Mouse (Mus musculus) spleen, postnatal 14 days (tissue): ENCODE results near the gene Pnma1.

ENCODE experiments used
- DNase-seq, 2 experiments: peaks; one replicate each; pipeline ENCODE4 v3.0.0; 2021 to 2022; ENCODE audit warnings: low spot score in 2 of 2

The Pnma1 gene

DNA sequence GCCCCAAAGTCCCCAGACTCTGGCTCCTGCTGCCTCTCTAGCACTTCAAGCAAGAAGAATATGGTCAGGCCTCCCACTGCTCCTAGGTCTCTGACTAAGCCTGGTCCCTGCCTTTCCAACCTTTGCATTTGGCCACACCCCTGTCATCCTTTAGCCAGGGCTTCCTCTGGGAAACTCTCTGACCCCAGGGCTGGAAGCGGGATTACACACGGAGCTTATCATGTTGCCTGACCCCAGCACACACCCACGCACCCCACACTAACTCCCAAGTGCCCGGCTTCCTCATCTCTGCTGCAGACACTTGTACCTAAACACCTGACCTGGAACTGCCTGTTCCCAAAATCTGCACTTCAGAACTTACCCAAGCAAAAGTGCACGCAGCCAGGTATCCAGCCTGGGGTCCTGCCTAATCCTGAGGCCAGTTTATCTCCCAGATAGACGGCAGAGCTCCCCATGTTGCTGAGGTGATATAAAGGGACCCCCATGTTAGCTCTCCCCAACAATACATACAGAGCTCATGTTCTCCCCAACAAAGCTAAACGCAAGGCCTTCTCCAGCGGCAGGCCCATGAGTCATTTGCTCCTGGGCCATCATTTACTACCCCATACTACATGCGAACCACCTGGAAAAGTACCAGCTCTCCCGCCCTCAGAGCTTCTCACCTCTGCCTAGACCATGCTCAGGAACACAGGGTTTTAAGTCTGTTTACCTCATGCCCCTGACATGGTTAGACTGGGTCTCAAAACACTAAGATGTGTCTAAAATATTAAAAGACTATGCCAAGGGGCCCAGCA is 30.6 kb upstream of the Pnma1 start:
- DNase-seq: no peak

DNA sequence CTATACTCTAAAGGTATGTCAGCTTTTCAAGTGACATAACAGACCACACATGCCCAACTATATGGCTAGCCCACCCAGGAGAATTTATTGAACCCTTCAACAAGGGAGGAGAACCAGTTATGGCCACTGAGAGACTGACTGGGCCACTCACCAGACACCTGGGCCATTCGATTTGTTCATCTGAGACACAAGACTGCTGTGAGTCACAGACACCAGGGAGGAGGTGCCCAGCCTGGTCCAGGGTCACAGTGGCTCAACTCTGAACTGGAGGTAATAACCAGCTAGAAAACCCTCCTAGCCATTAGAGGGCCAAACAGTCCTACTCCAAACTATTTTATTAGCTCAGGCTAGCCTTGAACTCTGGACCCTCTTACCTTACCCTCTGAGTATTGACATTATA is 29.8 kb upstream of the Pnma1 start:
- no peak for DNase-seq

DNA sequence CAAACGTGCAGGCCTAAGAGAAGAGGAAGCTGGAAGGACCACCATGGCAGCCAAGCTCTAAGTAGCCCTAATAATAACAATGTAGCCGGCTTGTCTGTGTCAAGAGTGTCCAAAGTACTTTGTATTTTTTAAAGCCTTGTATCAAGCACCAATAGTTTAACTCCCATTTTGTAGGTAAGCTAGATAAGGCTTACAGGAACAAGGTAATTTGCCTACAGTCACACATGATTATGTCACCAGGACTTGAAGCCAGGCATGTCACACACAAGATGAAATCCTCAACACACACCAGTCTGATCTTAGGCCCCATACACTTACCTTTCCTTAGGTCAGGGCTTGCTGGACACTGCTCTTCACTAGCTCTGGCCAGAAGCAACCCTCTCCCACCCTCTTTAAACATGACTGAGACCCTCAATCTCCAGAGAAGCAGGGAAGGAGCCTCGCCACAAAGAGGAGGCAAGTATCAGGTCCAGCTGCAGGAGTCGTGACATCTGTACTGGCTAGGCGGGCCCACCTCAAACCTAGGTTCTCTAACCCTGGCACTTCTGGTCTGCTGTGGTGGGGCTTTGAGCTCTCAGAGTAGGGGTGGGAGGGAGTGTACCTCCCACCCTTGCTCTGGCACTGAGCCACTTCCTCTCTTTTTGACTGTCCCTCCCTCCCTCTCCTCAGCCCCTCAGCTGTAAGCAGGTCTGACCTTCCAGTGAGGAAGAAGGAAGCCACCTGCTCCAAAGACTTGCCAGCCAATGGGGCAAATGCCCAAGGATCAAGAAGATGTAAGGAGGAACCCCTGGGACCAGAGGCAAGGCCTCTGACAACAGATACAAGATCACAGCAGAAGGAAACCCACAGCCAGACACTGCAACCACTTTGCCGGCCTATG is 28.8 kb upstream of the Pnma1 start:
- DNase-seq: no peak

DNA sequence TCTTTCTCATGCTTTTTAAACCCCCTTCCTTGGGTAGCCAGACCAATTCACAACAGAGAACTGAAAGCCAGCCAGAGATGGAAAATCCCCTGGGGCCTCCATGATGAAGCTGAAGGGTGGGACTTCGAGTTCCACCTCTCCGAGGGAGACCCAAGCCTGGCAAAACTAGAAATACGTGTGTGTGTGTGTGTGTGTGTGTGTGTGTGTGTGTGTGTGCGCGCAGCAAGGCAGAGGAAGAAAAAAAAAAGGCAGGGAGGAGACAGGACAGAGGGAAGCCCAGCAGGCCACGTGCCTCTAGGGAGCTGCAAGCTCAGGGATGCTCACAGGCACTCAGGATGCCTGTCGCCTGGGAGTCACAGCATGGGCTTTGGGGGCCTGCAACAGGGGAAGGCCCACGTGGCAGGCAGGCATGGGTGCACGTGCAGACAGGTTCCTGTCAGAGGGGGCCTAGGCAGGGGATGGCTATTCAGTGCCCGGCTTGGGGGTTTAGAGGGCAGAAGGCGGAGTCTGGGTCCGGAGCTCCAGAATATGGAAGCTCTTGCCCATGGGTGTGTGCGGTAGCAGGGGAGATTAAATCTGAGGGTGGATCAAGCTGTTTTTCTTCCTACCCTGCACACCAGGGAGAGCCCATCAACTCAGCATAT is 28.0 kb upstream of the Pnma1 start:
- DNase-seq: peak in 1 of 2 experiments; percentile 52

DNA sequence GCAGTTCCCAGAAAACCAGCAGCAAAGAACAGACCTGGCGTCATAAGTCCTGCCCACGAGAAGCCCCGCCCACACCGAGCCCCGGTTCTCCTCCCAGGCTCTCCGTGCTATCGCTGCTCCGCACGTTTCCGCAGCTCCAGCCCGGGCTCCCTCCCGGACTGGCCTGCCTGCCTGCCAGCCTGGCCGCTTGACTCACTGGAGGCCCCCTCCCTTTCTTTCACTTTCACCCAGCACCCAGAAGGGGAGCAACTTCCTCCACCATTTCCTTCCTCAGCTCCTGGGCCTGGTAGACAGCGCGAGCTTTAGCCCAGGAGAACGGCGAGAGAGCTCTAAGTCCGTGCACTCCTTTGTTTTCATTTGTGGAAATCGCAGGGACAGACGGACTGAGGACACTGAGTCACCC is 27.4 kb upstream of the Pnma1 start:
- peak; percentile 86 to 88 for DNase-seq

DNA sequence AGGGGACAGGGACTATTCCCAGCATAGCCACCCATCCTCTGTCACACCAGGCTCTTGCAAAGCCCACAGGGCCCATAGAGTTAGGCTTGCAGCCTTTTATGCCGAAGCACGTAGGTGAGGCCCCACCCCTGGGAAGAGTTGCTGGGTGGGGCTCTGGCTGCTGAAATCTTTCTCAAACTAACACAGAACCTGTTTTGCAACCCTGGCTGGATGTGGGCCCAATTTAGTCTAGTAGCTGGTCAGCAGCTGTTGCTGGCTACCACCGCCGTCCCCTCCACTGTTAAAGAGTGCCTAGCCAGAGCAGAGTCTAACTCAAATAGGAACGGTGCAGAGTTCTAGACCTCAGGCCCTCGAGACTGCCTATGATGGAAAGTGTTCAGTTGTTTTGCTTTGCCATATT is 26.6 kb upstream of the Pnma1 start:
- no peak for DNase-seq

DNA sequence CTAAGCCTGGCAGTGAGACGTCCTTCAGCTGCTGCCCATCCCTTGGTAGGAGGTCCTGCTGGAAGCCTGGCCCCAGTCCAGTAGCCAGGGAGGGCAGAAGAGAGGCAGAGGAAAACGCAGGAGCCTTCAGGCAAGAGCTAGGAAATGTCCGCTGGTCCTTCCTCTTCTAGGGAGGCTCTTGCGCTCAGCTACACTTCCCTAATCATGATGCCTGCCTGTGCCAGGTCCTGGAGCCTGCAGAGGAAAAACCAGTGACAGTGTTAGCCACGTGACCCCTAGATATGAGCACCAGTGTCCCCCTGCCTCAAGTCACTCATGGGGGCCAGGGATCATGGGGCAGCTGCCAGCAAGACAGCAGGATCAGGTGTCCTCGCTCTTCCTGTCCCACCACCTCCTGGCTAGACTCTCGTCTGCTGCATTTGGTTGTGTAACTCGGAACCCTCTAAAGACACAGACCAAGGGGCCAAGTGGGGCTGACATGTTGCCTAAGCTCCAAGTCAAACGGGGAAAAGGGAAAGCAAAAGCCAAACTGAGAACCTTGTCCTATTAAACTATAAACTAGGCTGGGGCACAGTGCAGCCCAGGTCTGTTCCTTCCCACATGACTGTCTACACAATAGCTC is 26.0 kb upstream of the Pnma1 start:
- DNase-seq: no peak

DNA sequence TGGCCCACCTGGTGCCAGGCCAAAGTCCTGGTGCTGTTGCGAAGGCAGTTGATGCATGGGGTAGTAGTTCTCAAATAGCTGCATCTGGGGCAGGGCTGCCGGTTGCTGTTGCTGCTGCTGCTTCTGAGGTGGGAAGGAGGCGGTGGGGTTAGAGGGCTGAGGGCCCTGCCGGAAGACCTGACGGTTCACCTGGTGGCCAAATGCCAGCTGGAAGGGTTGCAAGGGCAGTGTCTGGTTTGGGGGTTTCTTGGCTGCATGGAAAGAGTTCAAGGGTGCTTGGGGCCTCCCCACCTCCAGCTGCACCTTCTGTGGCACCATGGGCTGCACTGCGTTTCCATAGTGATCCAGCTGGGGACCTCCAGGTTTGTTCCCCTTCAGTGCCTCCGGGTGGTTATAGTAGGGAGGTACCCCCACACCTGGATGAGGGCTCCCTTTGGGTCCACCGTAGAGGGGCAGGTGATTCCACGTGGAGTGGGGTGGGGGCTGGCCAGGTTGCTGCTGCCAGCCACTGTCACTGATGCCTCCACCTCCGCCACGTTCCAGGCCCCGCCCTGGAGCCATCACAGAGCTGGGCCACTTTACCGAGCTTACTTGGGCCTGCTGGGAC is 25.1 kb upstream of the Pnma1 start:
- DNase-seq: no peak

DNA sequence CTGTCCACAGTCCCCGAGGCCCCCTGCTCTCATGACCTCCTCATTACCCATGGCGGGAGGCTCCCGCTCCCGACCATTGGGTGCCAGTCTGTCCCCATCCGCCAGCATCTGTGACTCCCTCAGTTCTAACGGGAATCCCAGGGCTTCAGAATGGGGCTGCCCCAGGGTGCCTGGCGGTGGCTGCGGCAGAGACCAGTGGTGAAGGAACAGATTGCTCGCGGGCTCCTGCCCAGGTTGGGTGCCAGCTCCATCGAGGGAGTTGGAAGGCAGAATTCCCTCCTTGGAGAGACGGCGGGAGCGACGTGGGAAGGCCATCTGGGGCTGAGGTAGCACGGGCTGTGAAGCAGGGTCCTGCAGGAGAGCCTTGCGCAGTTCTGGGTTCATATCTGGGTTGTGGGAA is 24.6 kb upstream of the Pnma1 start:
- DNase-seq: no peak

DNA sequence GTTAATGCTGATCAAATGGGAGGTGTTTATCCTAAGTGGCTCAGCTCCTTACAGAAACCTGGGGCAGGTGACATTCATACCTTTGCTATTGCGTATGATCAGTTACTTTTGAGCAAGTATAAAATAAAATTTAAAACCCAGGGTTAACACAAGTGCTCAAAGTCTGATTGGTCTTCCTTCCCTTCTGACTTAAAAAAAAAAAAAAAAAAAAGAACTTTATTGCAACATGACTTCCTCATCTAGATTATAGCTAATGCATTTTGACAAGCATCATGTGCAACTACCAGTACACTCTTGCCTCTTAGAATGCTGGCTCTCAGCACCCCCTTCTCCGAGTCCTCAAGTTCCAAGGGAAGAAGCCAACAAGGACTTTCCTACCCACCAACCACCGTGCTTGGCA is 23.9 kb upstream of the Pnma1 start:
- DNase-seq: no peak

DNA sequence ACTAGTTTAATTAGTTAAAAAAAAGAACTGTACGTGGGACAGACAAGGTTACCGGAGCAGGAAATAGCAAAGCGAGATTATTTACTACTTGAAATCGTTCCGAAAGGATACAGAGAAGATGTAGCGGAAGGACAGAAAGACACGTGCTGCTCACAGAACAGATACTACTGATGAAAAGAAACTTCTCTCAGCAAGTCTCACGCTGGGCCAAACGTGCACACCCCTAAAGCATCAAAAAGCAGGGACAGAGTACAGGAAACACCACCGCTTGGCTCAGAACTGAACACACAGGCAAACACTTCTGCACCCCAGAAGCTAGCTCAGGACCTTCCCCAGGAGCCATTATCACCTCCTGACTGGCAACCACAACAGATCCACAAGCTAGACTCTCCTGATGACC is 22.3 kb upstream of the Pnma1 start:
- DNase-seq: no peak

DNA sequence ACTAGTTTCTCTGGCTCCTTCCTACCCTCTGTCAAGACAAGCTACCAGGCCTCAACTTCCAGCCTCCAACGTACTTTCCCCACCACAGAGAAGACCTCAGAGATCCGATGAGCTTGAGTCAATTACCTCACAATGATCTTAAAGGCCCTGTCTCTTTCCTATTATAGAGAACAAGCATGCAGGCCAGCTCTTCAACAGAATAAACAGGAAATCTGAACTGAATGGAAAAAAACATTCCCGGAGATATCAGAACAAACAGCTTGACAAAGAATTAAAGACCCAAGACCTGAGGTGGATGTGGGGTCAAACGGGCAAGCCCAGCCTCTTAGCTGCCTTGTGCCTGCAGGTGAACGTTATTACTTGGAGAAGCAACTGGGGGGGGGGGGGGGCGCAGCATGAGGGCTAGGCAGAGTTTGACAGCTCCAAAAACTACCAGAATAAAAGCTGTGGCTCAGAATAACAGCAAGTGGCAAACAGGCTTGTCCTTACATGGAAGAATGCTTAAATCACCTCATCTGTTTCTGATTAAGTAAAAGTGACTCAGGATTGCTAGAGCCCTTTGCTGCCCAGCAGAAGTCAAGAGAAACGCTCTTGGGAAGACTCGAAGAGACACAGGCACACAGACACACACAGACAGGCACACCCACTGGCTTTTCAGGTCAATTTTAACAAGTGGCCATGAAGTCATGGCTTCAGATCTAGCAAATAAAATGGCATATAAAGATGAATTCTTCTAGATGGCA is 17.5 kb upstream of the Pnma1 start:
- DNase-seq: no peak

DNA sequence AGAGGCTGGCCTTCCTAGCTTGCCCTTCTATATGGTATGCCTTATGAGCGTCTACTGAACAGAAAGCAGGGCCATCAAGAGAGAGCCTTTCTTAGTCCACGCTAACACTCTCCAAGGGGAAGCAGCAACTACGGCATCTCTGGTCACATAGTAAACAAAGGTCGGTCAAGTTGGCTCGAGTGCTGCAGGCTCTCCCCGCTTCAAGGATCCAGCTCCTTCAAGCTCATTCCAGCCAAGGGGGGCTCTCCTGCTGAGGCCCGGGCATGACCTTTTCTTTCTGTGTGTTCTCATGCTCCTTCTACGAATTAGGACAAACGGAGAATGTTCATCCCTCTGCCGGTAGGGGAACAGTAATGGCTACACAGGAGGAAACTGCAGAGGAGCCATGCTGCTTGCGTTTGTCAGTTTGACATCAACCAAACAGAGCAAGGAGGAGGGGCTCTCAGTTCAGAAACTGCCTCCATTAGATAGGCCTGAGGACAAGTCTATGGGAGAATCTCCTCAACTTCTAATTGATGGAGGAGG is 15.4 kb upstream of the Pnma1 start:
- no peak for DNase-seq

DNA sequence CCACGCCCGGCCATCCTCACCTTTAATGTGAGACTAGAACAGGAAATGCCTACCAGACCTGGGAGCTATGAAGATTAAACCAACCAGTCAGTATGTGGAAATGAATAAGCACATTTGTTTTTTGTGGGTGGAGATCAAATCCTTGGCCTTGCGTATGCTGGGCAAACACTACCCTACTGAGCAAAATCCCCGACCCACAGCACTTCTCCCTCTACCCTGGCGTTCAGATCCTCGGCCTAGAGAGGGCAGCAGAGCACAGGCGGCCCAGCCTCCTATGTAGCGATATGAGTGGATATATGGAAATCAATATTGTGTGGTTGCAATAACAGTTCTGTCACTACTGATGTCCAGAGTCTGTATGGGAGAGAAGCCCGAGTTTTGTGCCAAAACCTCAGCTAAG is 14.8 kb upstream of the Pnma1 start:
- DNase-seq: peak in 1 of 2 experiments; percentile 54

DNA sequence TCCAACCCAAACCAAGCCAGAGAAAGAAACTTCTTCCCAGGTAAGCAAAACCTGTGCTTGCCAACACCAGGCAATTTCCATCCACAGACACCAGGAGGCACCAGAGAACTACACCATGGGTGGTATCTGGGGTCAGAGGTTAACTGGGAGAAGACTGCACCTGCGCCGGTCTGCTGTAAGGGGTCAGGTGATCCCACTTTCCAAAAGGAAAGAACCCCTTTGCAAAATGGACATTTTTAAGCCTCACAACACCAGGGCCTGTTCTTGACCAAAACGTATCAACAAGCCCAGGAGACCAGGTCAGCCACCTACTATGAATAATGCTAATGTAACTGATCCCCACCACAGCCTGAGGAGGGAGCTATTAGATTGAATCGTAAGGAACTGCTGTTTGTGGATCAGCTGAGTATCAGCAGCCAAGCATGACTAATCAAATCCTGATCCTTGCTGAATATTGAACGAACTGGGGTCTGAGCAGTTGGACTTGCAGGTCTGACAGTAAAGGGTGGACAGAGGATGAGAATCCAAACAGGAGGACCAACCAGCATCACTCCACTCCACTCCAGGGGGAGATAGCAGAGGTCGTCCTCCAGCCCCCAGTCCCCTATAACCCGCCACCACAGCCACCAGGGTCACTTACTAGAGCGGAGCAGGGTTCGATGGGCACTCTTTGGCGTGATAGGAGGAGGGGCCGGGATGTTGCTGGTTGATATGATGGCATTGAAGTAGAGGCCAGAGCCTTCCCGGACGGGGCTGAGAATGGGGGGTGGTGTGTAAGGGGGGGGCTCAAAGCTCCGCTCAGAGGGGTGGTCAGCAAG is 13.5 kb upstream of the Pnma1 start:
- DNase-seq: no peak

DNA sequence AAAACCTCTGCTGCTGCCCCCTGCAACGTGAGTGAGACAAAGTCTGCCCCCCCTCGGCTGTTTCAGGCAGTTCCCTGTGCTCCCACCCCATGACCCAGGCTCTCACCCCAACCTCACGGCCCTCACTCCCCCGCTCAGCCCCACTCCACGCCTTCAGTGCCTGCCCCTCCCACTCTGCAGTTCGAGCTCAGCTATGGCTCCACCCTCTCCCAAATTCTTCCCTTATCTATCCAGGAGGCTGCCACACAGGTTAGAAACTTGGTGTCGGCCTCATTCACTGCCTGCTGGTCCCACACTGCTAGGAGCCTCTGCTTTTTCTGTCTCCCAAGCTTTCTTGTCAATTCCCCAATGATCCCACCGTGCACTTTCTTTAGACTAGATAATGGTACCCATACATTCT is 12.8 kb upstream of the Pnma1 start:
- DNase-seq: no peak

DNA sequence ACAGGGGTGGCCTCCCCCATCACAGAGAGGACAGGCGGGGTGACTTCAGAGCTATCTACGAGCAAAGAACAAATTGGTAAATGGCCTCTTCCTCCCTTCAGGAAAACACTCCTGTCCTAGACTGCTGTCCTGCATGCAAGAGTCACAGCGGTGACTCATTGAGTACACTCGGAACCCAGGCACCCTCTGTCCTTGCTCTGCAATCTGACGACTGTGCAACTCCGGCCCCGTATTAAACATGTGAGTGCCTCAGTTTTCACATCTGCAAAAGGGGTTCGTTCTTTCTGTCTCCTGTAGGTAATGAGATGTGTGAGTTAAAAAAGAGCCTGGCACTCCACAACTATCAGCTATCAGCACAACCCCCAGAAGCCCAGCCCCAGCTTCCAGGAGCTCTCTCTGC is 12.2 kb upstream of the Pnma1 start:
- DNase-seq: no peak

DNA sequence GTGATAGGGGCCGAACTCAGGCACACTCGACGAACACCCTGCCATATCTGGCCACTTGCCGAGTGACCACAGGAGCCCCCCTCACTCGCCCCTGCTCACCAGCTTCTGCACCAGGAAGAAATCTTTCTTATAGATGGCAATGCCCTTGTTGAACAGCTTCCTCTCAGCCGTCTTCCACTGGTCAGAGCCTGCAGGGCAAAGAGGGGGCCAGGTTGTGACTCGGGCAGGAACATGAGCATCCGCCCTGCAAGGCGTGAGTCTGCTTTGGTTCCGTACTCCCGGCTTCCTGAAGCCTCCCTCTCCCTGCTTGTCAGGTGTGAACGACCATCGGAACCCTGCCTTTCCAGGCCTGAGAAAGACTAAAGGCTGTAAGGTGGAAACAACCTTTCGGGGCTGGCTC is 9.9 kb upstream of the Pnma1 start:
- no peak for DNase-seq

DNA sequence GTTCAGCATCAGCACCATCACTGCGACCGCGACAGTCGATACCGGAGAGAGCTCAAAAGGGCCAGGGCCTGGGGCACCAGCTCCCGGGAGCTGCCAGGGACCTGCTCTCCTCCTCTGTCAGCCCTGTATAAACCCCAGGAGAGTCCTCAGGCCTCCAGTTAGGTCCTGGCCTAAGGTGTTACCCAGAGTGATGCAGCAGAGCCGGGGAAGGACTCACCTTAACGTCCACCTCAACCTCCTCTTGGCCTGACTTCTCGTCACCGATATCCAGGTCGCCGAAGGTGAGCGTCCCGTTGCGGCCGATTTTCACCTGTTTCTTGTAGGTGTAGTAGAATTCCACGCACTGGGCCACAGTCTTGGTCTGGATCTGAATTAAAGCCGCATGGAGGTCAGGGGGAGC is 7.9 kb upstream of the Pnma1 start:
- no peak for DNase-seq

DNA sequence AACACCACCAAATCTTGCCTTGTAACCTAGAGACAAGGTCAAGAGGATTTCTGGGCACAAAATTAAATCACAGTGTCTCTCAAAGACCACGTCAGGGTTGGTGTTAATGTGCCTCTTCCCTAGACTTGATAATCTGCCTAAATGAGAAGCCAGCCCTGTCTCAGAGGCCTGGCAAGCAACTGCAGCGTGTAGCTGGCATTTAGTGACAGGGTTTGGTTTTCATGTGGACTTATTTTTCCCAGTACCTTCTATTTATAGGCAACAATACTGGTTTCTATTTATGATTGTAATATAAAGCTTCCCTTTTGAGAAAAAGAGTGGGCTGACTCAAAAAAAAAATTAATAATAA is 7.2 kb upstream of the Pnma1 start:
- no peak for DNase-seq
